Mouse (Mus musculus) spleen, postnatal 36 days (tissue): ENCODE data around the gene Srd5a1.
"Not testable (repeated sequence)": the region's sequence is repeated elsewhere in the genome, so short reads cannot be mapped to it uniquely, and the experiment has no call there.

Experiments
- DNase-seq, 2 experiments: peaks; one replicate each; pipeline ENCODE4 v3.0.0; 2022; ENCODE audit warnings: low spot score in 2 of 2, mixed read lengths in 1 of 2

The Srd5a1 gene

GRCm38 (mm10) chr13:69624510-69624909 lies 13.3 kb upstream of the Srd5a1 start:
- DNase-seq = no peak

- no peak for DNase-seq
Observed at GRCm38 (mm10) chr13:69623843-69624242, 12.6 kb upstream of the Srd5a1 start.

DNA sequence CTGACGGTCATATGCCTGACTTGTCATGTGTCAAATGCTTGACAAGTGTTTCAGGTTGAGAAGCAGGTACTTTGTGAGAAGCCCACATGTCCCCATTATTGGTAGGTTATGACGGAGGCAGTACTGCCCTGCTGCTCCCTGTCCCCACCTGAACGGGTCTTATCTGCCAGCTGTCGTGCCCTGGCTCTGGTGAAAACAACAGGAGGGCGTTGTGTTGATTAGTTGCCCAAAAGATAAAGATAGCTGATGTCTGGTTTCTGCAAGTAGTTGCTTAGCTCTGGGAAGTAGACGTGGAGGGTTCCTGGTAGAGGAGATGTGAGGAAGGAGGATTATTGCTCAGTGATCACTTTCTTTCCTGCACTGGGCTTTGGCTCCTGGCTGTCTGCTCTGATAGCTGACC lies 5.5 kb upstream of the Srd5a1 start:
- DNase-seq = no peak

DNA sequence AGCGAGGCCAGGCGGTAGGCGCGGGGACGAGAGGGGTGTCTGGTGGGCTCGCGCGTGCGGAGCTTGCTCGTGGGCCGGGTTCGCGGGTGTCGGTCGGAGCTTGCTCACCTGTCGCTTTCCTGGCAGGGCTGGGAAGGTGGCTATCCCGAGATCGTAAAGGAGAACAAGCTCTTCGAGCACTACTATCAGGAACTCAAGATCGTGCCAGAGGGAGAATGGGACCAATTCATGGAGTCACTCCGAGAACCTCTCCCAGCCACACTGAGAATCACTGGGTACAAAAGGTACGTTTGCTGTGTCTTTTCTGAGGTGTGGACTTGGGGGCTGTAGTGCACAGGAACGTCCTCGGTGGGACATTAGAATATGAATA lies 918 bp upstream of the Srd5a1 start:
- DNase-seq = no peak

DNA sequence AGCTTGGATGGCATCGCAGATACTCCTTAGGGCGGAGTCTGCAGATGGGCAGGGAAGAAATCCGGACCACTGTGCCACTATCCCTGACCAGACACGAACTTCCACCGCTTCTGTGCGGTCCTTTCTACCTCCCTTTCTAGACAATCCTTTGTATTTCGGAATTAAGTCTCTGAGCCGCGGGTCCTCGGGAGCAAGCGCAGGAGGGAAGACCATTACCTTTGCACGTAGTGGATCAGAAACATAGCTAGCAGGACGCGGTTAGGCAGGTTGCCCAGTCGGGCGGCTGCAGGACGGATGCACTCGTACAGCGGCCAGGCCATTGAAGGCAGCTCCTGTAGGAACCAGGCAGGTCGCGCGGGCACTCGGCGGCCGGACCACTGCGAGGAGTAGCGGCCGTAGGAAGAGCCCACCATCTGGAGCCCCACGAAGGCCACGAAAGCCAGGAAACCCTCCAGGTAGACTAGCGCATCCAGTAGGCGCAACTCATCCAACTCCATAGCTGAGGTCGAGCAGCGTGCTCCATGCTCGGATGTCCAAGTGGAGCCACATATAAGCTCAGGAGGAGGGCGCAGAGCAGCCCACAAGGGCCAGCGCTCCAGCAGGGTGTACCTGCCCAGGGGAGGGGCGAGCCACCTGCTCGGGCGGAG lies 368 bp downstream of the Srd5a1 start:
- no peak for DNase-seq

DNA sequence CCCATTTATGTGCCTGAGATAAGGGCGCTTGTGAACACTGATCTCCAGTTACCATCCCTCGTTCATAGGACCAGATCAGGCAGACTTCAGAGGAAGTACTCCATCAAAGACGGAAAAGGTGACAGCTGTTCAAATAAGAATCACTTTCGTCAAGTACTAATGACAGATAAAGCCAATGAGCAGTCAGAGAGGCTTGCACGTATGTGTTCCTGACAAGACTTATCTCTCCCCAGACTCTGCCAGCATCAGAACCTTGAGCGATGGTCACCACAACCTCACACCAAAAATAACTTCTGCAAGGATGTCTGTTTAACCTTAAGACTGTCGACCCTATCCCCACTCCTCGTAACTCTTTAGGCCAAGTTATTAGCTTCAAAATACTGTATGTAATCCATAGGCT lies 2.5 kb downstream of the Srd5a1 start:
- no peak for DNase-seq

DNA sequence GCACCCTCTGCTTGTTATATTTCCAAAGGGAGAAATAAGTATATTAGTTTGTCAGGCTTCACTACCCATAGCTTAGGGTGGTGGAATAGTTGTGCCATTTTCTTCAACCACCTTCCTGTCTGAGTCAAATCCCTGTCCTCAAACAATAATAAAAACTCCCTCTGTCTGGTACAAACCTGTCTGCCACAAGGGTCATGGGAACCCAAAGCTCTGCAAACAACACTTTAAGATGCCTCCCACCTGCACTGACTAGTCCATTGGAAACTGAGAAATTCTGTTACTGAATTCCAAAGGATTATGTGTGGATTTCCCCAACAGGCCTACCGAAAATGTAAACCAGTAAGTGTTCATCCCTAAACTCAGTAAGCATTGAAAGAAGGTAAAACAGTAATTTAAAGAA lies 6.6 kb downstream of the Srd5a1 start:
- no peak for DNase-seq

- no peak for DNase-seq
Observed at GRCm38 (mm10) chr13:69601321-69601720, 9.9 kb downstream of the Srd5a1 start.

GRCm38 (mm10) chr13:69600863-69601262 lies 10.4 kb downstream of the Srd5a1 start:
- DNase-seq = not testable (repeated sequence)

- DNase-seq = no peak
Observed at GRCm38 (mm10) chr13:69598867-69599266, 12.4 kb downstream of the Srd5a1 start.

- no peak for DNase-seq
Observed at GRCm38 (mm10) chr13:69596515-69596914, 14.7 kb downstream of the Srd5a1 start.

- no peak for DNase-seq
Observed at GRCm38 (mm10) chr13:69595911-69596310, 15.3 kb downstream of the Srd5a1 start.

GRCm38 (mm10) chr13:69594577-69595256 lies 16.5 kb downstream of the Srd5a1 start:
- DNase-seq = no peak

- DNase-seq = no peak
Observed at GRCm38 (mm10) chr13:69593453-69593852, 17.8 kb downstream of the Srd5a1 start.

- DNase-seq = no peak
Observed at GRCm38 (mm10) chr13:69592226-69592625, 19.0 kb downstream of the Srd5a1 start.

DNA sequence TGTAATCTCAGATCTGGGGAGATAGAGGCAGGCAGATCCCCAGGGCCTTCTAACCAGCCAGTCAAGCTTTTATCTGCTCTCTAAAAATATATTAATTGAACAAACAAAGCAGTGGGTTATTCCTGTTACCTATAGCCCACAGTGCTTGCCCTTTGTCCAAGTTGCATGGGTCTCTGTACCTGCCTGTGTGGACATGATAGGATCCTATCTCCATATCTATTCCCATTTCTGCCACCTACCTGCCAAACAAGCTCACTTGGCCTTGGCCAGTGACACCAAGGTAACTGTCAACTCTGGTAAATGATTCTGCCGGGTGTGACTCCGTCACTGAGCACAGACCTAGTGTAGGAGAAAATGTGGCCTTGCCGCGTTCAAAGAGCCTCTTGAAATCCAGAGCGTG lies 19.9 kb downstream of the Srd5a1 start:
- DNase-seq = no peak

GRCm38 (mm10) chr13:69588263-69588662 lies 23.0 kb downstream of the Srd5a1 start:
- no peak for DNase-seq

DNA sequence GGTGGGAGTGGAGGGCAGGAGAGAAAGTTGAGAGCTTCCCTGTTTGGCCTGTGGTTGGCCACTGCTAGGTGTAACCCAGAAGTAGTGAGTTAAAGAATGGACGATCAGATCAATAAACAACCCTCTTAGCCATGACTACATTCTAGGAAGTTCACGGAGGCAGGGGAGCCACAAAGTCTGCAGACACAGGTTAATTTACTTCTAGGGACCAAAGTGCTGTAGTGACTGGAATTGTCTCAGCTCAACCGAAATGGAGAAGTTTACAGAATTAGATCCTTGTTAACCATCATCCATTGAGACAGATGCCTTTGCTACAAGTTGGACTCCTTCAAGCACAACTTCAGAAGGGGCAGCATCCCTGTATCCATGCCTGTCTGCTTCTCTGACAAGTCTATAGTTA lies 23.4 kb downstream of the Srd5a1 start:
- DNase-seq = no peak

GRCm38 (mm10) chr13:69586337-69586736 lies 24.9 kb downstream of the Srd5a1 start:
- DNase-seq = no peak

DNA sequence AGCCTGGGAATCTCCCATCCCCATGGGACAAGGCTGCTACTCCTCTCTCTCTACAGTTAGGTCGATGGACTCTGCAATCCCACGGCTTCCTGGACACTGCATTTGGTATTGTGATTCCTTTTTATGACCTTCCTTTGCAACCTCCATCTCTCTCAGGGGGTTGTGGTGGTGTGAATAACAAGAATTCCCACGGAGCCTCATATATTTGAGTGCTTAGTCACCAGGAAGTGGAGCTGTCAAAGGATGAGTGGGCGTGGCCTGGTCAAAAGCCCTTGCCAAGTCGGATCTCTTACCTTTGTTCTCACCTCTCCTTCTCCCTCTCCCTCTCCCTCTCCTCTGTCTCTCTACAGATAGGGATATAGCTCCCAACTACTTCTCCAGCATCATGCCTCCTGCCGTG lies 25.4 kb downstream of the Srd5a1 start:
- DNase-seq = no peak

GRCm38 (mm10) chr13:69583591-69583990 lies 27.7 kb downstream of the Srd5a1 start:
- DNase-seq = no peak

- DNase-seq = no peak
Observed at GRCm38 (mm10) chr13:69582411-69582810, 28.8 kb downstream of the Srd5a1 start.

- no peak for DNase-seq
Observed at GRCm38 (mm10) chr13:69577181-69577834, 33.9 kb downstream of the Srd5a1 start.
